Mouse (Mus musculus) limb, embryonic 14.5 days (tissue): ENCODE results near the gene Rbfox3. TPM values are rescaled to one million over a fixed set of nuclear protein-coding genes. Genes with fewer than 3 reads are reported as not detected.

Experiments used
- ATAC-seq: fragments of 200-750 bp; cut with Nextera tagmentation; 2 replicates; pipeline ENCODE4 v1.8.0; 2017; ENCODE audit warnings: low read depth, moderate number of reproducible peaks, moderate TSS enrichment; ENCODE audit not compliant: low FRiP score
- DNase-seq: peaks from one replicate; pipeline ENCODE4 v3.0.0-alpha.2; 2015; ENCODE audit warnings: low spot score
- H3K27ac ChIP-seq: fragments of 300-500 bp; sonication (generic); replicated peaks from 2 replicates; pipeline ENCODE4 v1.5.1; 2014; ENCODE audit warnings: low read depth, mild to moderate bottlenecking, low read length, moderate library complexity, mixed read lengths
- H3K27me3 ChIP-seq: fragments of 300-500 bp; sonication (generic); 2 replicates; pipeline ENCODE4 v1.6.1; 2014; ENCODE audit warnings: low read length, mixed read lengths; ENCODE audit not compliant: control insufficient read depth, insufficient read depth
- H3K36me3 ChIP-seq: fragments of 300-500 bp; sonication (generic); 2 replicates; pipeline ENCODE4 v1.6.1; 2014; ENCODE audit warnings: mild to moderate bottlenecking, low read length, moderate library complexity, mixed read lengths; ENCODE audit not compliant: control insufficient read depth, insufficient read depth
- H3K4me1 ChIP-seq: fragments of 300-500 bp; sonication (generic); 2 replicates; pipeline ENCODE4 v1.6.1; 2014; ENCODE audit warnings: antibody characterized with exemption, low read length, mixed read lengths; ENCODE audit not compliant: control insufficient read depth, insufficient read depth
- H3K4me2 ChIP-seq: fragments of 300-500 bp; sonication (generic); replicated peaks from 2 replicates; pipeline ENCODE4 v1.6.1; 2014; ENCODE audit warnings: low read depth, mild to moderate bottlenecking, low read length, moderate library complexity; ENCODE audit not compliant: severe bottlenecking
- H3K4me3 ChIP-seq: fragments of 300-500 bp; sonication (generic); replicated peaks from 2 replicates; pipeline ENCODE4 v1.5.1; 2014; ENCODE audit warnings: low read length
- H3K9ac ChIP-seq: fragments of 300-500 bp; sonication (generic); 2 replicates; pipeline ENCODE4 v1.6.1; 2014; ENCODE audit warnings: mild to moderate bottlenecking, low read depth, low read length, moderate library complexity; ENCODE audit not compliant: severe bottlenecking
- H3K9me3 ChIP-seq: fragments of 300-500 bp; sonication (generic); 2 replicates; pipeline ENCODE4 v1.6.1; 2016; ENCODE audit warnings: low read length; ENCODE audit not compliant: control insufficient read depth
- POLR2A ChIP-seq: fragments of 200-500 bp; IDR thresholded peaks from 2 replicates; pipeline ENCODE4 v1.8.0; 2012; ENCODE audit warnings: inconsistent platforms, mild to moderate bottlenecking, moderate library complexity, borderline replicate concordance; ENCODE audit not compliant: insufficient read depth, insufficient read length; ENCODE audit errors: extremely low read depth
- WGBS: fragments of 180-500 bp; shearing (Covaris S2); extraction: QIAGEN DNeasy Blood & Tissue Kit; methylation state at CpG from one replicate; pipeline ENCODE4 v1.1.7; 2014; 5-methylcytosine and 5-hydroxymethylcytosine counted together
- polyA plus RNA-seq, 2 experiments: library from polyadenylated mRNA; depleted of rRNA in 1 of 2; stranded (reverse) in 1 of 2; unstranded in 1 of 2; fragments of >200 nt; fragmentation: Nextera tagmentation in 1 of 2; extraction: Ambion mirVana in 1 of 2; gene quantifications; 2 replicates each; pipeline versions ENCODE4 v1.2.1 to v1.2.3; 2012 to 2014

The Rbfox3 gene
- polyA plus RNA-seq (2012; rRNA removed) (0.26 and 0.43 TPM in 2 replicates), polyA plus RNA-seq (2014; fragmentation: Nextera tagmentation; extraction: Ambion mirVana) (0.26 and 0.44 TPM in 2 replicates)

- ATAC-seq (no peak), DNase-seq (peak; percentile 18)
- Histone ChIP-seq H3K36me3 (no peaks in the 10 kb centered on the region), H3K4me2 (no peak within 1 kb of the TSS), H3K9me3 (no peaks in the 10 kb centered on the region), H3K4me1 (peaks cover 23% of the 10 kb centered on the region), H3K27ac (no peak within 1 kb of the TSS), H3K4me3 (no peak within 1 kb of the TSS), H3K27me3 (peaks cover 37% of the 10 kb centered on the region), H3K9ac (no peak within 1 kb of the TSS)
- TF ChIP-seq POLR2A, result no peak
- WGBS, result 49% methylated on average over 4 of the region's 4 CpGs
Observed at GRCm38 (mm10) chr11:118911307-118912070, at the start of gene Rbfox3. Gene Rbfox3 (minus strand): TSS chr11:118911597.

GRCm38 (mm10) chr11:118960649-118961048 lies 49.3 kb upstream of the Rbfox3 start:
- no peak overlapping the region for H3K4me2 ChIP-seq
- no peaks in the 10 kb centered on the region for H3K36me3 ChIP-seq
- peaks cover 12% of the 10 kb centered on the region for H3K4me1 ChIP-seq
- no peak overlapping the region for H3K27ac ChIP-seq
- ATAC-seq (no peak), DNase-seq (no peak)
- WGBS, result 82% methylated on average over 3 of the region's 3 CpGs
- no peaks in the 10 kb centered on the region for H3K9me3 ChIP-seq
- no peak overlapping the region for H3K4me3 ChIP-seq
- no peak overlapping the region for H3K9ac ChIP-seq
- no peak for TF ChIP-seq POLR2A
- H3K27me3 ChIP-seq, result no peaks in the 10 kb centered on the region

DNA sequence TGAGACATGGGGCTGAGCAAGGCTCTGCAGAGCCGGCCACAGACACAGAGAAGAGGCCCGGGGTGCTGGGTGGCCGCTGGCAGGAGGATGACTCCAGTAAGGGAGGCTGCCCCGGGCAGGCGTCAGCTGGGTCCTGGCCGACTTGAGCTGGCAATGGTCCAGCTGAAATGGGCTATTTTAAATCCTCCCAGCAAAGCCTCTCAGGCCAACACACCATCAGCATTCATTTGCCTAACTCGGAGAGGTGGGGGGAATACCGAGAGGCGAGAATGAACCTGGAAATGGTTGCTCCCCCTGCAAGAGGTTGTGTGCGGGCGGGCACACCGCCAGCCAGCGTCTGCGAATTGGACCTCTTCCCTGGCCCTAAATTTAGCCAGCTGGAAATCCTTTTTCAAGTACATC lies 45.7 kb upstream of the Rbfox3 start:
- ATAC-seq (no peak), DNase-seq (peak; percentile 40)
- WGBS, result 48% methylated on average over 14 of the region's 14 CpGs
- Histone ChIP-seq H3K4me2 (no peak overlapping the region), H3K4me1 (peaks cover 11% of the 10 kb centered on the region), H3K27me3 (no peaks in the 10 kb centered on the region), H3K36me3 (no peaks in the 10 kb centered on the region), H3K27ac (no peak overlapping the region), H3K9me3 (no peaks in the 10 kb centered on the region), H3K9ac (0 out of 2 replicates have a peak overlapping the region, but pooled peaks have one; percentile 4), H3K4me3 (no peak overlapping the region)
- no peak for TF ChIP-seq POLR2A

GRCm38 (mm10) chr11:118955016-118955415 lies 43.6 kb upstream of the Rbfox3 start:
- H3K36me3 ChIP-seq, result no peaks in the 10 kb centered on the region
- H3K4me2 ChIP-seq, result no peak overlapping the region
- H3K4me1 ChIP-seq, result peaks cover 11% of the 10 kb centered on the region
- no peak overlapping the region for H3K9ac ChIP-seq
- no peak for TF ChIP-seq POLR2A
- H3K4me3 ChIP-seq, result no peak overlapping the region
- no peak for ATAC-seq
- H3K27me3 ChIP-seq, result no peaks in the 10 kb centered on the region
- no peaks in the 10 kb centered on the region for H3K9me3 ChIP-seq
- 41% methylated on average over 6 of the region's 6 CpGs for WGBS
- H3K27ac ChIP-seq, result no peak overlapping the region; the same call in 1 of the 2 replicates
- no peak for DNase-seq

DNA sequence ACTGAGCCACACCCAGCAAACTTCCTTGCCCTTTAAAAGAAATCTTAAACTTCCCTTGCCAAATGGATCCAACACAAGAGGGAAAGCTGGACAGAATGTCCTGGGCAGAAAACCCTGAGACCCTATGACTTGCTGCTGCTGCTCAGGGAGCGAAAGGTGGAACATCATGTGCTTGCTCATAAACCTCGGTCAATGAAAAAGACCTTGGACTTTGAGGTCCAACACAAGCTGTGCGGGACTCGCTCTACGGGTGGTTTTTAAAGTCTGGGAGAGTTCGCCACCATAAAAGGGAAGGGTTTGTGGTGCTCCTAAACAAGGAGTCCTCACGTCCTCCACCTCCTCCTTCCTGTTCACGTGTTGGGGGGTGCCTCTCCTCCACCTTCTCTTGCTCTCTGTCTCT lies 34.5 kb upstream of the Rbfox3 start:
- ATAC-seq (no peak), DNase-seq (no peak)
- no peak overlapping the region for H3K4me2 ChIP-seq
- no peak overlapping the region for H3K27ac ChIP-seq
- no peak overlapping the region for H3K9ac ChIP-seq
- no peak overlapping the region for H3K4me3 ChIP-seq
- 81% methylated on average over 8 of the region's 8 CpGs for WGBS
- H3K27me3 ChIP-seq, result no peaks in the 10 kb centered on the region
- no peaks in the 10 kb centered on the region for H3K36me3 ChIP-seq
- no peak for TF ChIP-seq POLR2A
- no peaks in the 10 kb centered on the region for H3K9me3 ChIP-seq
- H3K4me1 ChIP-seq, result no peaks in the 10 kb centered on the region
